Mouse (Mus musculus): ENCODE measurements at regions not wholly inside any gene's neighbourhood (a gene's known extent, or its start where the extent isn't known, plus 50 kb on each side); places are given as distances from the start of the nearest gene placed in this dataset.
A peak's percentile ranks its signal among the peaks of the same experiment; 100 is the strongest.

DNA sequence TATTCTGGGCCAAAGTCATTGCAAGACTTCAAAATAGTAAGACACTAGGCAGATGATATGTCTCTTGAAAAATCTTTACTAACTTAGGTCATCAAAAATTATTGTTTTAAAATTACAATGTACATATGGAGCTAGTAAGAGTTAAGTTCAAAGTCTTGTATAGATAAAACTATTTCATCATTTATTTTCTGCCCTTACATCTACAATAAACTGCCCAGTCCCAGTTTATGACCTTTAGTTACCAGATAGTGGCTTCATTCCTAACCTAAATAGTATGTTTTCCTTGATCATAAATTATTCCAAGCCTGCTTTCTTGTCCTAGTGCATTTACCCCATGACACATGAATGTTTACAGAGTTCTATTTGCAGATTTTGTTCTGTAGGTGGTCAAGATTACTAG is 72.9 kb downstream of the Manea start:
- DNase-seq (ENCODE audit: low spot score in 2 of 2), result no peak

DNA sequence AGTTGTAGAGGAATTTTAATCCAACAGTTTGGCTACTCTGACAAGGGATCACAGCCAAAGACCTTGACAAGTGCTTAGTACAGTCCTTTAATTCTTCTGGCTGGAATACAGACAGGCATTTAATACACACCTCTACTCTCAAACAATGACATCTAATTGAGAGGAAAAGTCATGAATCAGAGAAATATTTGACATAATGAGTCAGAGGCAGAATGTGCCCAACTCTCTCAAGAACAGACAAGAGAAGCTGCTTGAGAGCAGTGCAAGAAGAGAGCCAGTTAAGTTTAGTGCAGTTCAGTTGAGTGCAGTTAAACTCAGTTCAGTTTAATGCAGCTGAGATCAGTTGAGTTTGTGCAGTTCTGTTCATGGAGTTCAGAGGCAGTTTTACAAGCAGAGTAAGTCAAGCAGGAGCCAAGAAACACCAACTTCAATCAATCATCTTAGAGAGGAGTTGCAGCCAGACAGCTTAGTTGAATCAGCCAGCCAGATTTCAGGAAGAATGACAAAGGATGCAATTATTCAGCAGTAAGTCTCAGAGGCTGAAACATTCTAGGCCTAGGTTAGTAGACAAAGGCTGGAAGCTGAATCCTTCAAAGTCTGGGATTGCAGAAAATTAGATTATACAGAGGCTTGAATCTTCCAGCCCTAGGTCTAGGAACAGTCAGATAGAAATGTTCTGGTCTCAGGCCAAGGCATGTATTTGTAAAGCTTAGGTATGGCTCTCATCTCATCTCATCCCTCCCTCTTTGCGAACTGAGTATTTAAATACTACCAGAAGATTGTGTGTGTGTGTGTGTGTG is 87.3 kb downstream of the Manea start:
- no peak for DNase-seq (ENCODE audit: low spot score in 2 of 2)

DNA sequence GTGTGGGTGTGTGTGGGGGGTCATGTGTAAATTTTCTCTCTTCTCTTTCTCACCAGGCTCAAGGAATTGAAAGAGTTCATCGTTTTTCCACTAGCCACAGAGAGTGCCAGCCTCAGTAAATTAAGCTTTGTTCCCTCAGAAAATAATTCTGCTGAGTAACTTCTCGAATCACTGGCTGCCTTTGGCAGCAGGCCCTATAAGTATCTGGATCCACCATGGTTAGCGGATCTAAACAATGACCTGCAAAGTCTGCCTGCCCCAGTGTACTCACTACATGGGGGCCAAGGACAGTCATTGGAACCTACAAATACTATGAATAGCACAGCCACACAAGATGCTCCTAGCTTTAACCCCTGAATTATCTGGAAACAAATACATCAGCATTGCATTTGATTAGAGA is 90.8 kb downstream of the Manea start:
- DNase-seq (ENCODE audit: low spot score in 2 of 2), result no peak

DNA sequence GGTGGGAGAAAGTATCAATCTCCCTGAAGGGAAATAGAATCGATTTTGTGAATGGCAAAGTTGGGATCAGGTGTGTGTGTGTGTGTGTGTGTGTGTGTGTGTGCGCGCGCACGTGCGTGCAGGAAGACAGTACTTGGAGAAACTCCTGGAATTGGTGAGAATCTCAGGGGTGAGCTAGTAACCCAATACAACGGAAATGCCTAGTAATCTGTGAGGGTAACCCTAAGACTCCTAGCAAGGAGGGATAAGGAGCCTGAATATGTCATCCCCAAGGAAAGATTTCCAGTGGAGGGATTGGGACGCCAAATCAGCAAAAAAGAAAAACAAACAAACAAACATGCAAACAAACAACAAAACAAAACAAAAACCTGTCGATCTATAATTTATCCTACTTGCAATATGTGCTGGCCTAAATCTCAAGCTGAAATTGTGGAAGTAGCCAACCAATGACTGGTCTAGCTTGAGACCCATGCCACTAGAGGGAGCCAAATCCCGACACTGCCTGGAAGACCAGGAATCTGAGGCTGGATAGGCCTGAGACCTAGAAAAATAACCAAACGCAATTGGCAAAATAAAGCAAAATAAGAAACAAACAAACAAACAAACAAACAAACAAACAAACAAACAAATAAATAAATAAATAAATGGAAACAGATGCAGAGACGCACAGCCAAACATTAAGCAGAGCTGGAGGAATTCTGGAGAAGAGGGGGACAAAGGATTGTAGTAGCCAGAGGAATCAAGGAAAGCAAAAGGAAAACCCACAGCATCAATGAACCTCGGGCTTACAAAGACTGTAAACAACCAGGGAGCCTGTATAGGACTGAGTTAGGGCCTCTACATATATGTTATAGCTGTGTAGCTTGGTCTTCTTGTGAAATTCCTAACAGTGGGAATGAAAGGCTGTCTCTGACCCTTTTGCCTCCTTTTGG is 98.5 kb downstream of the Manea start:
- DNase-seq (ENCODE audit: low spot score in 2 of 2), result peak; percentile 52 to 57

DNA sequence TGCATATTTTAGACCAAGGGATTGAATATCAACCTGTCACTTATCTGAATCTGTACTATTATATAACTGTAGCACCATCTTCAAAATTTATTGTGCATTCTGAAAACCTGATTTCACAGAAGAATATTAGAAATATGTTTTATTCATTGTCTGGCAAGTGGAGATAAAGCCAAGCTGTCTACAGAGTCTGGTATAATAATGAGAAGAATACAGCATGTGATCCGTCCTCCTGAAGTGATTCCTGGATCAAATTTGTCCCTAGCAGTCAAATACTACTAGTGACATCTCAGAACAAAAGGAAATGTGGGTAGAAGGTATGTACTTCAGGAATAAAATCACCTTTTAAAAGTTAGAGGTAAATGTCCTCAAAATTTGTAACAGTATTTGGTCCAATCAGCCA is 123.4 kb downstream of the Manea start:
- no peak for DNase-seq (ENCODE audit: low spot score in 2 of 2)
